In genomic region chr9:40192098-40193038, GRCm38 (mm10) we compare ENCODE assay signal across 8 mouse cellular contexts. TPM values are rescaled to one million over a fixed set of nuclear protein-coding genes. Genes with fewer than 3 reads are reported as not detected.
A peak's percentile ranks its signal among the peaks of the same experiment; 100 is the strongest.
DNase-seq lines count a peak whose midpoint lies in the region; ATAC-seq lines count a peak whose summit lies in the region.

Gene Zfp202 (plus strand): TSS chr9:40192316.

- no peaks in the 10 kb centered on the region for H3K9me3 ChIP-seq in forebrain, embryonic 10.5 days
- no peaks in the 10 kb centered on the region for H3K9me3 ChIP-seq in heart, embryonic 15.5 days (replicated peaks)
- no peaks in the 10 kb centered on the region for H3K9me3 ChIP-seq in liver, embryonic 13.5 days (replicated peaks)
- no peaks in the 10 kb centered on the region for H3K9me3 ChIP-seq in stomach, embryonic 14.5 days (ENCODE audit: control insufficient read depth, low read depth, low read length)

- no peak within 1 kb of the TSS for H3K27ac ChIP-seq in brown adipose tissue, adult 24 weeks (replicated peaks; ENCODE audit: low read depth, low read length)
- peak within 1 kb of the TSS; percentile 93 for H3K27ac ChIP-seq in forebrain, embryonic 10.5 days
- peak within 1 kb of the TSS; percentile 85 for H3K27ac ChIP-seq in heart, embryonic 15.5 days
- peak within 1 kb of the TSS; percentile 32 for H3K27ac ChIP-seq in liver, embryonic 13.5 days
- H3K27ac ChIP-seq in stomach, embryonic 14.5 days (ENCODE audit: low read length): peak within 1 kb of the TSS; percentile 53

- peaks cover 7% of the 10 kb centered on the region; the same call in 1 of the 2 replicates for H3K4me1 ChIP-seq in brown adipose tissue, adult 24 weeks (ENCODE audit: control insufficient read depth, insufficient read depth, insufficient read length, low read length)
- peaks cover 20% of the 10 kb centered on the region for H3K4me1 ChIP-seq in forebrain, embryonic 10.5 days
- H3K4me1 ChIP-seq in heart, embryonic 15.5 days (replicated peaks): peaks cover 12% of the 10 kb centered on the region
- peaks cover 15% of the 10 kb centered on the region for H3K4me1 ChIP-seq in liver, embryonic 13.5 days (replicated peaks)
- no peaks in the 10 kb centered on the region for H3K4me1 ChIP-seq in stomach, embryonic 14.5 days (ENCODE audit: control insufficient read depth, insufficient read depth, low read length)

- peak within 1 kb of the TSS; percentile 81 for H3K4me3 ChIP-seq in brown adipose tissue, adult 24 weeks (ENCODE audit: insufficient read depth, low read depth, low read length)
- H3K4me3 ChIP-seq in forebrain, embryonic 10.5 days: peak within 1 kb of the TSS; percentile 88
- H3K4me3 ChIP-seq in heart, embryonic 15.5 days: peak within 1 kb of the TSS; percentile 94
- H3K4me3 ChIP-seq in liver, embryonic 13.5 days (replicated peaks): peak within 1 kb of the TSS; percentile 70
- peak within 1 kb of the TSS; percentile 72 for H3K4me3 ChIP-seq in stomach, embryonic 14.5 days (ENCODE audit: low read depth, low read length)

- peaks cover 8% of the 10 kb centered on the region for H3K36me3 ChIP-seq in forebrain, embryonic 10.5 days (replicated peaks)
- H3K36me3 ChIP-seq in heart, embryonic 15.5 days: no peaks in the 10 kb centered on the region
- H3K36me3 ChIP-seq in liver, embryonic 13.5 days: no peaks in the 10 kb centered on the region
- no peaks in the 10 kb centered on the region for H3K36me3 ChIP-seq in stomach, embryonic 14.5 days (ENCODE audit: control insufficient read depth, insufficient read depth, low read length)

- H3K27me3 ChIP-seq in forebrain, embryonic 10.5 days (ENCODE audit: poor library complexity, severe bottlenecking): no peaks in the 10 kb centered on the region
- no peaks in the 10 kb centered on the region for H3K27me3 ChIP-seq in heart, embryonic 15.5 days
- H3K27me3 ChIP-seq in liver, embryonic 13.5 days: no peaks in the 10 kb centered on the region
- H3K27me3 ChIP-seq in stomach, embryonic 14.5 days (ENCODE audit: control insufficient read depth, insufficient read depth, low read length): no peaks in the 10 kb centered on the region

- under 1% methylated on average over 63 of the region's 63 CpGs for WGBS in forebrain, embryonic 10.5 days
- WGBS in heart, embryonic 15.5 days: under 1% methylated on average over 63 of the region's 63 CpGs
- WGBS in liver, embryonic 13.5 days (ENCODE audit: insufficient replicate concordance): under 1% methylated on average over 62 of the region's 63 CpGs
- WGBS in stomach, embryonic 14.5 days: under 1% methylated on average over 53 of the region's 63 CpGs

- ATAC-seq in heart, embryonic 15.5 days (replicated peaks; ENCODE audit: insufficient number of reproducible peaks, insufficient read depth, low FRiP score, low read depth): peak; percentile 97
- ATAC-seq in liver, embryonic 13.5 days (ENCODE audit: low read depth): peak; percentile 85
- ATAC-seq in stomach, embryonic 14.5 days (ENCODE audit: insufficient number of reproducible peaks, insufficient read depth, low FRiP score, low read depth): peak; percentile 97

- peak within 1 kb of the TSS; percentile 86 for H3K9ac ChIP-seq in heart, embryonic 15.5 days
- H3K9ac ChIP-seq in liver, embryonic 13.5 days: peak within 1 kb of the TSS; percentile 70
- H3K9ac ChIP-seq in stomach, embryonic 14.5 days (replicated peaks; ENCODE audit: low read depth, low read length): peak within 1 kb of the TSS; percentile 64

- DNase-seq in CD8-positive naive resting alpha-beta T cell, adult 2 months (ENCODE audit: low read depth in 2 of 2, low spot score in 2 of 2): peak; percentile 48 to 65
- DNase-seq in forebrain, embryonic 10.5 days (ENCODE audit: extremely low spot score, low spot score): peak; percentile 87
- peak; percentile 92 for DNase-seq in kidney, postnatal 14 days
- DNase-seq in liver, embryonic 13.5 days: peak; percentile 55
- DNase-seq in natural killer cell, adult 2 months (ENCODE audit: low spot score in 2 of 2): peak; percentile 70 to 72

- peak within 1 kb of the TSS; percentile 90 for H3K4me2 ChIP-seq in heart, embryonic 15.5 days
- peak within 1 kb of the TSS; percentile 82 for H3K4me2 ChIP-seq in liver, embryonic 13.5 days
- H3K4me2 ChIP-seq in stomach, embryonic 14.5 days (replicated peaks; ENCODE audit: low read depth, low read length): peak within 1 kb of the TSS; percentile 88

RNA-seq across cellular contexts. Expression of gene Zfp202, which starts in this region (rescaled TPM):
- 0.95 and 1.5 TPM in 2 replicates for polyA plus RNA-seq in brown adipose tissue, adult 24 weeks (2012; ENCODE audit: insufficient read depth, insufficient read length, missing spikeins)
- polyA plus RNA-seq in forebrain, embryonic 10.5 days (2016; fragmentation: Nextera tagmentation; extraction: Ambion mirVana): 7.5 and 8.1 TPM in 2 replicates
- 2.8 and 4.1 TPM in 2 replicates for polyA plus RNA-seq in heart, embryonic 15.5 days (2015; fragmentation: Nextera tagmentation; extraction: Ambion mirVana)
- polyA plus RNA-seq in liver, embryonic 13.5 days (2015; fragmentation: Nextera tagmentation; extraction: Ambion mirVana): 0.93 and 0.97 TPM in 2 replicates
- polyA plus RNA-seq in stomach, embryonic 14.5 days (2014; fragmentation: Nextera tagmentation; extraction: Ambion mirVana): 6.2 and 6.6 TPM in 2 replicates

Comparison
In these comparisons a context has a peak if more than half of its experiments do, and no peak if none do; other contexts are left out.
1. Peak in DNase-seq, ATAC-seq, H3K4me3 ChIP-seq, H3K27ac ChIP-seq, H3K9ac ChIP-seq and H3K4me2 ChIP-seq in liver, embryonic 13.5 days; RNA of the gene not detected or under 1 TPM.